Mouse (Mus musculus): ENCODE results near the gene Dnhd1.
A peak's percentile ranks its signal among the peaks of the same experiment; 100 is the strongest.

Gene Dnhd1

GRCm38 (mm10) chr7:105650639-105651435 is at the start of gene Dnhd1:
Gene Dnhd1 (plus strand): TSS chr7:105650827.
- ATAC-seq (ENCODE audit: low TSS enrichment): peak; percentile 99

DNA sequence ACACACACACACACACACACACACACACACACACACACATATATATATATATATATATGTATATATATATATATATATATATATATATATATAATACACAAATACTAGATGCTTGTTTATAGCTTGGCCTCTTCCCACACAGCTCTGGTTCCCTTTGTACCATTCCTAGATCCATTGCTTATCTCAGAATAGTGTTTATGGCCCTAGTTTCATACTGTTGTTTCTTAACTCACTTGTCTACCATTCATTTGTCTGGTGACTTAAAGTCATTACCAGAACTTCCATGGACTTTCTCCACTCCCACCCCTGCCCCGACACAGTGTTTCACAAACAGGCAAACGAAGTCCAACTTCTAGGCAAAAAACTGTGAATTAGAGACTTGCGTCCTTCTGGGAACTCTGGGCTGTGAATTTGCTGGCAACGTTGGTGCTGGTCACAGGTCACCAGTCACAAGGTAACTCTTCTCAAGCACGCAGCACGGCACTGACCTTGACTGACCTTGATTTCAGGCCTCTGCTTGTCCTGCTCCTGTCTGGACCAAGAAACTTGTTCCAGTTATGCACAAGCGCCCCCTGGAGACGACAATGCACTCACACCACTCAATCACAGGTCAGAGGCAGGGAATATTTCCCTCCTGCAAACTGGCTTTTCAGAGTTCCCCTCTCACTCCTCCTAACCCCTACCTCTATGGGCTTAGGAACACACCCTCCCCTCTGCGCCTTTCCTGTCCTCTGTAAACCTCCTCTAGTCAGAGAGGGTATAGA is 47.6 kb upstream of the Dnhd1 start:
- ATAC-seq (ENCODE audit: low TSS enrichment): peak; percentile 69; the same call in 1 of the 2 replicates

DNA sequence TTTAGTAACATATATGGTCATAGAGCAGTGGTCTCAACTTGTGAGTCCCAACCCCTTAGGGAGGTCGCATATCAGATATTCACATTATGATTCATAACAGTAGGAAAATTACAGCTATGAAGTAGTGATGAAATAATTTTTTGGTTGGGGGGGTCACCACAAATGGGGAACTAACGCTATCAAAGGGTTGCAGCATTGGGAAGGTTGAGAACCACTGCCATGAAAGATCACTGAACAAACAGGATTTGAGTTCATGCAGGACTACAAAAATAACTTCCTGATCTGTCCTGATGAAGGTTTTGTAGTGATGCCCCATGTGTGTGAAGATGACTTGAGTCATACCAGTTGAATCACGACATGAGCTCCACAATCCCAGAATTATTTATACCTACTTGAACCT is 42.2 kb upstream of the Dnhd1 start:
- ATAC-seq (ENCODE audit: low TSS enrichment): no peak

- no peak for ATAC-seq (ENCODE audit: low TSS enrichment)
Observed at GRCm38 (mm10) chr7:105611767-105612166, 38.9 kb upstream of the Dnhd1 start.

- ATAC-seq (ENCODE audit: low TSS enrichment): no peak
Observed at GRCm38 (mm10) chr7:105614400-105614799, 36.2 kb upstream of the Dnhd1 start.

GRCm38 (mm10) chr7:105615720-105616119 is 34.9 kb upstream of the Dnhd1 start:
- ATAC-seq (ENCODE audit: low TSS enrichment): no peak

DNA sequence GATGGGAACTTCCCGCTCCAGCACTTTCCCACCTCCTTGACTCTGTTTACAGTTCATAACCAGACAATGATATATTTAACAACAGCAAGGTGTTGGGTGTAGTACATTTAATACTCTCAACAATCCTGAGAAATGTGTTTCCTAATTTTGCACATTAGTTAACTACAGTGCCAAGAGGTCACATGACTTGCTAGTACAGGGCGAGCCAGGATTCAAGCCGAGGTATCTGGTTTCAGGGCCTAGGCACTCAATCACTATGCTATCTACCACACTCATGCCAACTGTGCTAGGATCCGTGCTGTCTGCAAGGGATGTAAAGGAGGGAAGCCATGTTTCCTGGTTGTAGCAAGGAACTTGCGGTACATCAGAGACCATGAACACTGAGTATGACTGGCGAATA is 34.1 kb upstream of the Dnhd1 start:
- ATAC-seq (ENCODE audit: low TSS enrichment): no peak

GRCm38 (mm10) chr7:105617810-105618209 is 32.8 kb upstream of the Dnhd1 start:
- ATAC-seq (ENCODE audit: low TSS enrichment): no peak

DNA sequence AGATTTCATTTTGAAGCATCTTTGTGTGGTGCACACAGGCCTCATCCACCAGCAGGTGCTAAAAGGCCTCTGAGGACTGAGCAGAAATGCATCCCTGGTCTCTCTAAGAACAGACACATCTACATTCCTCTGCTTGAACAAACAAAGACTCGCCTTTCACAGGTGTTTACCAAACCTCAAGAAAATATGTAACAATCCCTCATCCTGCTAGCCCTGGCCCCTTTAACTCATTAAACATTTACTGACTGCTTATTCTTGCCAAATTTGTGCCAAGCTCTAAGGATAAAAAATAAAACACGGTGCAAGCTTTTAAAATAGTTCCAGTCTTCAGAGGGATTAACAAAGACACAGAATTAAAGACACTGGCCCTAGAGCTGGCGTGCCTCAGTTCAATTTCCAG is 30.9 kb upstream of the Dnhd1 start:
- ATAC-seq (ENCODE audit: low TSS enrichment): no peak

- ATAC-seq (ENCODE audit: low TSS enrichment): peak; percentile 54
Observed at GRCm38 (mm10) chr7:105621053-105621452, 29.6 kb upstream of the Dnhd1 start.

DNA sequence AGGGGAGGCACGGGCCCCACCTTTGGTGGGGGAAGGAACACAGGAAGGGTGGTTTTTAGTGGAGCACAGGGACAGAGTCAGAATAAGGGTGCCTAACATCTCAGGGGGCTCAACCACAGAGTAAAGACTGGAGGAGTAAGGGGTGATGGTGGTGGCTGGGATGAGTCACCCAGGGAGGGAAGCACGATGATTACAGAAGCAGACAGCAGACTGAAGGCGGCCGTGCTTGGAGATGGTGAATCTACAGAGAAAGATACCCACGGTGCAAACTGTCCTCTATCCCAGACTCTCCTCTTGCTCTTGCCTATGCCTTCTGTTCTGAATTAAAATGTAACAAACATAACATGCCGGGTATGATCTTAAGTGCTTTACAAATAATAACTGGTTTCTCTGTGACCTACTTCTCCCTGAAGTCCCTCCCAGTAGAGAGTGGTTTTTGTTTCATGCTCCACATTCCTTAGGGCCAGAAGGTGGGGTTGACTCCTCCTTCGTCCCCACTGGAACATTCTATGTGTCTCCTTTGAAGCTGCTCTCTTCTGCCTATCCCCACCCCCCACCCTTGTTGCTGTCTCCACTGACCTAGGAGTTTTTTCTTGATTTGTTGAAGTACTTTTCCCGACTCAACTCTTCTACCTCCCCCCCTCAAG is 28.9 kb upstream of the Dnhd1 start:
- peak; percentile 86 for ATAC-seq (ENCODE audit: low TSS enrichment)

DNA sequence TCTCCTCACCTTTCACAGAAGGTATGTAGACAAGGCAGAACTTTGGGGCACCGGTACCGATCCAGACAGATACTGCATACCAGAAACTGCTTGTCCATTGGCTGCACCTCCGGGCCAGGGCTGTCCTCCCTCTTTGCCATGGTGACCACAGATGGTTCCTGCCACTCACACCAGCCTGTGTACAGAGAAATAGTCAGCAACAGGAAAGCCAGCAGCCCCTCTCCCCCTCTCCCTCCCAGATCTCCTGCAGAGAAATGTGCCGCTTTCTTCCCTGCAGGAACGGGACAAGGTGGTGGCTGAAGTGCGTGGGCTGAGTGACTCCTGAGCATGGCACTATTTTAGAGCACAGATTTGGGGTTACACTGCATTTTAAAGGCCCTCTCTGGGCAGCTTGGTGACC is 25.2 kb upstream of the Dnhd1 start:
- no peak for ATAC-seq (ENCODE audit: low TSS enrichment)

GRCm38 (mm10) chr7:105628633-105629032 is 22.0 kb upstream of the Dnhd1 start:
- ATAC-seq (ENCODE audit: low TSS enrichment): peak; percentile 51

- no peak for ATAC-seq (ENCODE audit: low TSS enrichment)
Observed at GRCm38 (mm10) chr7:105632551-105632972, 18.1 kb upstream of the Dnhd1 start.

- ATAC-seq (ENCODE audit: low TSS enrichment): peak; percentile 73
Observed at GRCm38 (mm10) chr7:105633127-105633800, 17.4 kb upstream of the Dnhd1 start, which contains the start of gene Trim3. Gene Trim3 (minus strand): TSS chr7:105633571.

- no peak; the same call in 1 of the 2 replicates for ATAC-seq (ENCODE audit: low TSS enrichment)
Observed at GRCm38 (mm10) chr7:105633801-105634135, 16.9 kb upstream of the Dnhd1 start.

GRCm38 (mm10) chr7:105634272-105634920 is 16.2 kb upstream of the Dnhd1 start:
- ATAC-seq (ENCODE audit: low TSS enrichment): no peak

DNA sequence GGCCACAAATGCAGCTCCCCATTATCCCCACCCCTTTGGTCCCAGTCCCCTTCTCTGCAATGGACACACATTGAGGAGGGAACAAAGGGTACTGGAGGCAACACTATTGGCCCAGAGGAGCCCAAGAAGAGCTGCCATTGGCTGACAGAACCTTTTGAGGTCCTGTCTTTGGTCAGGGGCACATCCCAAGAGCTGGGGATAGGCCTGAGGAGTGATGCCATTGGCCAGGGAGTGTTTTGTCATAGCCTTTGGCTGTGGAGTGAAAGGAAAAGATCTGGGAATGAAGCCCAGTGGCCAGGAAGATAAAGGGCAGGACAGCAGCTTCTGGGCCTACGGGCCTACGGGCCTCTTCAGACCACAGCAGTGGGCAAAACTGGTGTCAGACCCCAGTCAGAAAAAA is 14.9 kb upstream of the Dnhd1 start:
- no peak for ATAC-seq (ENCODE audit: low TSS enrichment)

DNA sequence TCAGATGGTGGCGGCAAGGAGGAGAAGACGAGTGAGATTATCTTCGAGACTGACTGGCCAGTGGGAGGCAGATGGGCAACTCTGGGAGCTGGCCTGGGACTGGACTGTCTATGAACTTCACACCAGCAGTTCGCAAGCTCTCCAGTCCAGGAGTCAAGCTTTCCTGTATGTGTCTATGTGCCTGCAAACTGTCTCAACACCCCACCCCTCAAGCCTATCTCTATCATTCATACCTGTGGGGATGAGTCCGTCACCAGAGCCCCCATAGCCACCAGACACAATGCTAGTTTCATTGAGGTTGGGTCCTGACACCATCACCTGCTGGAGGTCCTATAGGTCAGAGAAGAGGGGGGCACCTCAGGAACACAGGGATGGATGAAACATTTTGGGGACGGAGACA is 11.9 kb upstream of the Dnhd1 start:
- no peak for ATAC-seq (ENCODE audit: low TSS enrichment)

DNA sequence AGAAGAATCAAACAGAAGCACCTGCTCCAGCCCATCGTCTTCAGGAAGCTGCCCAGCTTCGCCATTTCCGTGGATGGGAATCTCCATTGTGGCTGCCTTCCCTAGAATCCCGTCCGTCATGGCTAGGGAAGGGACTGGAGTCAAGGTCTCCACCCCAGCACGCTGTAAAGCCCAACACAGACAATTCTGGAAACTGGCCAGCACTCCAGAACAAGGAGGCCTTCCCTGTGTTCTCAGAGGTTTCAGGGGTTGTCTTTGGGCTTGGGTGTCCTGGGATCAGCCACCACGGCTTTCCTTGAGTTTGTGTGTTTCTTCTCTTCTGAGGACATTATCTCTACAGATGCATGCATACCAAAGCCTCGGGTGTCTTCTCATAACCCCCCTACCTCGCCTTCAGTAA is 11.3 kb upstream of the Dnhd1 start:
- no peak for ATAC-seq (ENCODE audit: low TSS enrichment)

GRCm38 (mm10) chr7:105639756-105640155 is 10.9 kb upstream of the Dnhd1 start, which contains the start of gene Timm10b:
Gene Timm10b (plus strand): TSS chr7:105640056.
- peak; percentile 1; the same call in 1 of the 2 replicates for ATAC-seq (ENCODE audit: low TSS enrichment)
